Mouse (Mus musculus) CH12.LX (cell line): ENCODE measurements around the gene Itgb7. TPM values are rescaled to one million over a fixed set of nuclear protein-coding genes. Genes with fewer than 3 reads are reported as not detected.

Experiments
- DNase-seq: peaks from one replicate; pipeline ENCODE4 v3.0.0-alpha.2; 2013; ENCODE audit errors: extremely low read depth
- H3K27ac ChIP-seq: 2 replicates; pipeline ENCODE4 v1.5.1; 2012; ENCODE audit warnings: low read depth, mild to moderate bottlenecking, control low read depth, moderate library complexity; ENCODE audit not compliant: insufficient read depth
- H3K27me3 ChIP-seq: replicated peaks from 2 replicates; pipeline ENCODE3; 2012; ENCODE audit warnings: inconsistent platforms
- H3K36me3 ChIP-seq, 2 experiments: replicated peaks in 1 of 2; 2 replicates each; pipeline versions ENCODE3 to v1.6.1; 2012; ENCODE audit warnings: inconsistent platforms in 1 of 2, low read length in 1 of 2, mild to moderate bottlenecking in 1 of 2, mixed read lengths in 1 of 2, moderate library complexity in 1 of 2; ENCODE audit not compliant: control insufficient read depth in 1 of 2, insufficient read depth in 1 of 2
- H3K4me1 ChIP-seq, 2 experiments: 2 replicates each; pipeline ENCODE4 v1.6.1; 2012; ENCODE audit warnings: inconsistent platforms in 1 of 2, moderate library complexity in 1 of 2; ENCODE audit not compliant: insufficient read depth in 2 of 2, control insufficient read depth in 1 of 2
- H3K4me2 ChIP-seq: 2 replicates; pipeline ENCODE4 v1.6.1; 2012; ENCODE audit warnings: low read depth, mild to moderate bottlenecking, control low read depth; ENCODE audit not compliant: poor library complexity, insufficient read depth, severe bottlenecking
- H3K4me3 ChIP-seq, 3 experiments: fragments of 150-350 bp in 1 of 3; sonication (generic) in 1 of 3; replicated peaks in 1 of 3; 2 replicates each; pipeline versions ENCODE3 to v1.5.1; 2011 to 2012; ENCODE audit warnings: low read depth in 2 of 3, low read length in 2 of 3, mild to moderate bottlenecking in 2 of 3, moderate library complexity in 2 of 3, control low read depth in 1 of 3, improper control_type of control experiment in 1 of 3, inconsistent platforms in 1 of 3, mixed read lengths in 1 of 3; ENCODE audit not compliant: poor library complexity in 1 of 3
- H3K79me2 ChIP-seq: replicated peaks from 2 replicates; pipeline ENCODE4 v1.6.1; 2012; ENCODE audit warnings: mild to moderate bottlenecking, moderate library complexity; ENCODE audit not compliant: control insufficient read depth, poor library complexity, insufficient read depth, severe bottlenecking; ENCODE audit errors: extremely low read depth
- H3K9ac ChIP-seq: 2 replicates; pipeline ENCODE4 v1.6.1; 2012; ENCODE audit warnings: low read depth, mild to moderate bottlenecking, control low read depth, moderate library complexity; ENCODE audit not compliant: insufficient read depth
- H3K9me3 ChIP-seq: replicated peaks from 2 replicates; pipeline ENCODE3; 2012; ENCODE audit warnings: low read length, inconsistent platforms, mixed read lengths
- CHD2 ChIP-seq: IDR thresholded peaks from 2 replicates; pipeline ENCODE4 v1.6.1; 2011; ENCODE audit warnings: low read length, improper control_type of control experiment
- CTCF ChIP-seq, 2 experiments: IDR thresholded peaks in 1 of 2; conservative IDR thresholded peaks in 1 of 2; 2 replicates each; pipeline ENCODE4 v1.5.1; 2011 to 2012; ENCODE audit warnings: low read depth in 2 of 2, low read length in 2 of 2, improper control_type of control experiment in 1 of 2, inconsistent platforms in 1 of 2, mild to moderate bottlenecking in 1 of 2, moderate library complexity in 1 of 2
- ETS1 ChIP-seq: conservative IDR thresholded peaks from 2 replicates; pipeline ENCODE4 v1.6.1; 2012; ENCODE audit warnings: low read depth, mild to moderate bottlenecking, inconsistent platforms, low read length, improper control_type of control experiment, moderate library complexity
- GABPA ChIP-seq: IDR thresholded peaks from 2 replicates; pipeline ENCODE4 v1.6.1; 2012; ENCODE audit warnings: low read depth, low read length, improper control_type of control experiment, inconsistent platforms; ENCODE audit not compliant: insufficient replicate concordance
- HCFC1 ChIP-seq: IDR thresholded peaks from 2 replicates; pipeline ENCODE4 v1.6.1; 2012; ENCODE audit warnings: low read depth, mild to moderate bottlenecking, inconsistent platforms, low read length, improper control_type of control experiment
- JUN ChIP-seq: IDR thresholded peaks from 2 replicates; pipeline ENCODE4 v1.6.1; 2011; ENCODE audit warnings: low read depth, mild to moderate bottlenecking, low read length, improper control_type of control experiment, moderate library complexity; ENCODE audit not compliant: insufficient read depth
- MAZ ChIP-seq: IDR thresholded peaks from 2 replicates; pipeline ENCODE4 v1.6.1; 2012; ENCODE audit warnings: low read depth, mild to moderate bottlenecking, inconsistent platforms, low read length, improper control_type of control experiment, moderate library complexity
- PAX5 ChIP-seq: IDR thresholded peaks from 2 replicates; pipeline ENCODE4 v1.6.1; 2012; ENCODE audit warnings: low read length, inconsistent platforms, mixed read lengths
- POLR2A ChIP-seq: IDR thresholded peaks from 2 replicates; pipeline ENCODE4 v1.6.1; 2011; ENCODE audit warnings: low read depth, mild to moderate bottlenecking, improper control_type of control experiment, low read length
- RAD21 ChIP-seq: IDR thresholded peaks from 2 replicates; pipeline ENCODE4 v1.6.1; 2011; ENCODE audit warnings: low read depth, mild to moderate bottlenecking, low read length, improper control_type of control experiment, moderate library complexity
- RCOR1 ChIP-seq: conservative IDR thresholded peaks from 2 replicates; pipeline ENCODE4 v1.6.1; 2012; ENCODE audit warnings: low read depth, mild to moderate bottlenecking, inconsistent platforms, low read length, improper control_type of control experiment
- SIN3A ChIP-seq: IDR thresholded peaks from 2 replicates; pipeline ENCODE4 v1.6.1; 2012; ENCODE audit warnings: low read length, improper control_type of control experiment, inconsistent platforms
- SMC3 ChIP-seq: IDR thresholded peaks from 2 replicates; pipeline ENCODE4 v1.6.1; 2011; ENCODE audit warnings: low read depth, low read length, improper control_type of control experiment
- USF1 ChIP-seq: IDR thresholded peaks from 2 replicates; pipeline ENCODE4 v1.6.1; 2014; ENCODE audit warnings: low read depth, mild to moderate bottlenecking, inconsistent platforms, low read length, improper control_type of control experiment
- USF2 ChIP-seq: conservative IDR thresholded peaks from 2 replicates; pipeline ENCODE4 v1.6.1; 2011; ENCODE audit warnings: low read depth, low read length, improper control_type of control experiment
- ZC3H11A ChIP-seq: IDR thresholded peaks from 2 replicates; pipeline ENCODE4 v1.6.1; 2012; ENCODE audit warnings: low read depth, mild to moderate bottlenecking, inconsistent platforms, low read length, improper control_type of control experiment
- ZKSCAN1 ChIP-seq: IDR thresholded peaks from 2 replicates; pipeline ENCODE4 v1.6.1; 2012; ENCODE audit warnings: low read depth, inconsistent platforms, low read length, improper control_type of control experiment, borderline replicate concordance
- ZNF384 ChIP-seq: IDR thresholded peaks from 2 replicates; pipeline ENCODE4 v1.6.1; 2012; ENCODE audit warnings: low read depth, low read length, improper control_type of control experiment, inconsistent platforms
- dilution Hi-C: fragments of 300-500 bp; cut with MboI; formaldehyde crosslinking; loops from 2 replicates; pipeline ENCODE4 v1.14.3; 2020; ENCODE audit warnings: low sequenced_read_pairs; ENCODE audit not compliant: extremely low pct_unique_long_range_greater_than_20kb, extremely low pct_ligation_motif_present
- in situ Hi-C: fragments of 300-500 bp; cut with MboI; formaldehyde crosslinking; loops from 3 replicates; pipeline ENCODE4 v1.14.3; 2019; ENCODE audit warnings: low sequenced_read_pairs, low pct_ligation_motif_present, low pct_unique_long_range_greater_than_20kb, mixed read lengths
- polyA plus RNA-seq: library from polyadenylated mRNA; unstranded; fragments of >175 nt; gene quantifications from 2 replicates; pipeline ENCODE4 v1.2.1, GENCODE M21; 2012; ENCODE audit warnings: low read depth; ENCODE audit not compliant: insufficient read length
- total RNA-seq, 2 experiments: library from RNA; depleted of rRNA; stranded (reverse); fragments of 300-350 nt in 1 of 2; fragments of >200 nt in 1 of 2; gene quantifications; 2 replicates each; pipeline ENCODE4 v1.2.3; 2012 to 2014

Itgb7 gene
- total and polyA plus RNA-seq, 3 experiments = 1.8 to 17.7 (median 2.8) TPM

DNA sequence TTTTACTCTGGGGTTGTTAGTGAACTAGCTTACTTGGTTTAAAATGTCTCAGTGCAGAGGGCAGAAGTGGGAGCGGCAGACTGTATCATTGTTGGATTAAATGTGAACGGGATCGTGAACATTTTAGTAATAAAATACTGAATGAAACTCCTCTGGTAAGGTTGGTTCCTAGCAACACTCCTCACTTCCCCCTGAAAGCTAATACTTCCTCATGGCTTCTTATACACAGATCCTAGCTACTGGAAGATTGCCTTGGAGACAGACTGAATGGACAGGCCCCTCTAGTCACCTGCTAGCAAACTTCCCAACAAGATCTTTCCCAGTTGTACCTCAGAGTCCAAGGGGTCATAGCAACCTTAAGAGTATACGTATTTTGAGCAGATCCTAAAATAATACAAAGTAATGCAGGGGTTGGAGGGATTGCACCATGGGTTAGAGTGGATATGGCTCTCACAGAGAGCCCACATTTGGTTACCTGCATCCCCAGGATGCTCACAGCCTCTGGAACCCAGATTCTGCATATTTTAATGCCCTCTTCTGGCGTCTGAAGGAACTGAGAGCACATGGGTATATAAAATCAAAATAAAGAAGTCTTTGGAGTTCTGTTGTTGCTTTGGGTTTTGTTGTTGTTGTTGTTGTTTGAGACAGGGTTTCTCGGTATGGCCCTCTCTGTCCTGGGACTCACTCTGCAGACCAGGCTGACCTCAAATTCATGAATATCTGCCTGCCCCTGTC, 42.4 kb upstream of the Itgb7 start:
- in situ Hi-C loops (no loop called here), dilution Hi-C loops (no loop called here)
- no peaks in the 10 kb centered on the region for H3K9me3 ChIP-seq

DNA sequence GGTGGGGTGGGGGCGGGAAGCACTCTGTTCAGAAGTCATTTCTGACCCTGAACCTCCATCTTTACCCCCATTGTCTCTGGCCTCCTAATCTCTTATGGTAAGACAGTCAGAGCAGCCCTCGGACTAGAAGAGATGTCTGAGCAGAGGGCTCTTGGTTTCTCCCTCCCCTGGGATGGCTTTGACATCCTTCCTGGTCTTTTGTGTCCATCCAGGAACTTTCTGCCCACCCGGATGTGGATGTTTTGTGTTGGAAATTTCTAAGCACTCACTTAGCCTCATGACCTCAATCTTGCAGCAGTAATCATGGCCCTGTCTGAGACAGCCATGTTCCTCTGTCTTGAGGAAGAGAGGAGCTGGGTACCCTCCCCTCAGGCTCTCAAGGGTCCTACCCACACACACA, 39.7 kb upstream of the Itgb7 start:
- H3K4me1 ChIP-seq = 0 out of 4 replicates have a peak, but pooled peaks cover 0 to 2% of the 10 kb centered on the region in 2 experiments
- no peaks in the 10 kb centered on the region for H3K79me2 ChIP-seq
- dilution Hi-C loops (no loop called here), in situ Hi-C loops (no loop called here)
- no peak for DNase-seq
- H3K27me3 ChIP-seq = peaks cover 43% of the 10 kb centered on the region
- no peak overlapping the region for H3K9ac ChIP-seq
- TF ChIP-seq USF2 (no peak), POLR2A (no peak), SIN3A (no peak), ZNF384 (no peak), ZKSCAN1 (no peak), ZC3H11A (no peak), HCFC1 (no peak), CHD2 (no peak), RCOR1 (no peak), PAX5 (no peak), SMC3 (no peak), JUN (no peak), ETS1 (no peak), USF1 (no peak)
- no peak overlapping the region for H3K27ac ChIP-seq
- H3K4me2 ChIP-seq = no peak overlapping the region
- H3K4me3 ChIP-seq = no peak overlapping the region
- H3K36me3 ChIP-seq = no peaks in the 10 kb centered on the region
- no peaks in the 10 kb centered on the region for H3K9me3 ChIP-seq

More for the DNA sequence above, 42.4 kb upstream of the Itgb7 start:
- no peak for DNase-seq
- TF ChIP-seq GABPA = no peak
- TF ChIP-seq CTCF (conservative IDR thresholded peaks at IDR 0.05 in 1 of 2, IDR thresholded peaks at IDR 0.05 in 1 of 2; ENCODE audit: low read depth in 2 of 2, low read length in 2 of 2) = peak; percentile 25 to 64; a peak in 3 of 4 replicates
- peak; percentile 62 for TF ChIP-seq SMC3
- no peak for TF ChIP-seq MAZ
- peak; percentile 53 for TF ChIP-seq RAD21
- TF ChIP-seq, all 38 proteins: peak for 3
- H3K4me1 ChIP-seq = 0 out of 4 replicates have a peak, but pooled peaks cover 0 to 2% of the 10 kb centered on the region in 2 experiments
- H3K4me3 ChIP-seq = no peak overlapping the region
- H3K9ac ChIP-seq = no peak overlapping the region
- H3K27ac ChIP-seq = no peak overlapping the region
- no peak overlapping the region for H3K4me2 ChIP-seq
- H3K36me3 ChIP-seq = no peaks in the 10 kb centered on the region
- H3K79me2 ChIP-seq = no peaks in the 10 kb centered on the region
- peaks cover 32% of the 10 kb centered on the region for H3K27me3 ChIP-seq
